Mouse (Mus musculus) myocyte (in vitro differentiated cells): ENCODE data around the gene Dpp7.

Experiments
- CEBPB ChIP-seq: IDR thresholded peaks from 2 replicates; pipeline ENCODE4 v1.6.1; 2011; ENCODE audit warnings: mild to moderate bottlenecking, moderate library complexity; ENCODE audit not compliant: poor library complexity, insufficient read depth, severe bottlenecking
- MAX ChIP-seq: IDR thresholded peaks from one replicate; pipeline ENCODE4 v1.6.1; 2011; ENCODE audit warnings: low read depth, mild to moderate bottlenecking, control low read depth
- MYOD1 ChIP-seq, 3 experiments: IDR thresholded peaks; one replicate each; pipeline ENCODE4 v1.6.1; 2011; ENCODE audit warnings: control low read depth in 2 of 3, low read depth in 2 of 3, mild to moderate bottlenecking in 2 of 3, moderate library complexity in 1 of 3; ENCODE audit not compliant: insufficient read length in 2 of 3, control insufficient read depth in 1 of 3
- POLR2A ChIP-seq: IDR thresholded peaks from one replicate; pipeline ENCODE4 v1.6.1; 2011; ENCODE audit warnings: low read depth, mild to moderate bottlenecking, control low read depth, moderate library complexity; ENCODE audit not compliant: insufficient read length
- POLR2AphosphoS2 ChIP-seq: IDR thresholded peaks from one replicate; pipeline ENCODE4 v1.6.1; 2011; ENCODE audit warnings: low read depth, control low read depth; ENCODE audit not compliant: insufficient read length
- REST ChIP-seq: IDR thresholded peaks from one replicate; pipeline ENCODE4 v1.6.1; 2011; ENCODE audit warnings: mild to moderate bottlenecking, control low read depth, moderate library complexity; ENCODE audit not compliant: insufficient read depth, insufficient read length
- SRF ChIP-seq: IDR thresholded peaks from one replicate; pipeline ENCODE4 v1.6.1; 2011; ENCODE audit warnings: low read depth; ENCODE audit not compliant: control insufficient read depth, insufficient read length
- TCF12 ChIP-seq: IDR thresholded peaks from one replicate; pipeline ENCODE4 v1.6.1; 2011; ENCODE audit warnings: mild to moderate bottlenecking, control low read depth; ENCODE audit not compliant: poor library complexity, insufficient read depth, severe bottlenecking
- TCF3 ChIP-seq: IDR thresholded peaks from one replicate; pipeline ENCODE4 v1.6.1; 2011; ENCODE audit warnings: low read depth, control low read depth; ENCODE audit not compliant: insufficient read length
- USF1 ChIP-seq: IDR thresholded peaks from one replicate; pipeline ENCODE4 v1.6.1; 2011; ENCODE audit warnings: low read depth, mild to moderate bottlenecking, control low read depth, moderate library complexity

DNA sequence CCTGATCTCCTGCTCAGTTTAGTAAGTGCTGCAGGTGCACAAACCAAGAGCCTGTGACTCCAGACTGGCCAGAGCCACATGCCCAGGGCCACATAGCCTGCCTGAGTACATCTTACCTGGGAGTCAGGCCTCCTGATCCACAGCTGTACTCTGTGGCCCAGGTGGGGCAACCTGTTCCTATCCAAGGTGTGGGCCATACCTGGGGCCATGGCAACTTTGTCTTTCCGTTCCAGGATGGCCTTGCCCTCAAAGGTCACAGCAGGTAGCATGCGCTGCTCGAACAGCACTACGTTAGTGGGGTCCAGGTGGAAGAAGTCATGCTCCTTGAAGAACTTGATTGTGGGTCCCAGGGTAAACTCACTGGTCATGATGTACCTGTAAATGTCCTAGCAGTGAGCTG lies 8.2 kb upstream of the Dpp7 start:
- TF ChIP-seq USF1 (no peak), MAX (no peak), POLR2A (no peak), POLR2AphosphoS2 (no peak), SRF (no peak), MYOD1 (IDR thresholded peaks at IDR 0.05; ENCODE audit: control insufficient read depth in 1 of 3, insufficient read length in 2 of 3, low read depth in 2 of 3) (no peak), TCF12 (no peak), TCF3 (no peak), CEBPB (no peak), REST (no peak)
